Mouse (Mus musculus) midbrain, embryonic 12.5 days (tissue): Measurements from ENCODE around the gene Rasgef1b. TPM values are rescaled to one million over a fixed set of nuclear protein-coding genes. Genes with fewer than 3 reads are reported as not detected.

Source experiments
- ATAC-seq: fragments of 200-750 bp; cut with Nextera tagmentation; 2 replicates; pipeline ENCODE4 v1.8.0; 2017; ENCODE audit warnings: low read depth, moderate TSS enrichment, moderate library complexity; ENCODE audit not compliant: low FRiP score
- H3K27ac ChIP-seq: fragments of 300-500 bp; sonication (generic); replicated peaks from 2 replicates; pipeline ENCODE4 v1.5.1; 2016; ENCODE audit warnings: mild to moderate bottlenecking
- H3K27me3 ChIP-seq: fragments of 300-500 bp; sonication (generic); 2 replicates; pipeline ENCODE4 v1.6.1; 2016; ENCODE audit warnings: mild to moderate bottlenecking
- H3K36me3 ChIP-seq: fragments of 300-500 bp; sonication (generic); 2 replicates; pipeline ENCODE4 v1.6.1; 2016
- H3K4me1 ChIP-seq: fragments of 300-500 bp; sonication (generic); 2 replicates; pipeline ENCODE4 v1.6.1; 2016
- H3K4me2 ChIP-seq: fragments of 300-500 bp; sonication (generic); replicated peaks from 2 replicates; pipeline ENCODE4 v1.6.1; 2016; ENCODE audit warnings: mild to moderate bottlenecking, moderate library complexity
- H3K4me3 ChIP-seq: fragments of 300-500 bp; sonication (generic); 2 replicates; pipeline ENCODE4 v1.5.1; 2016; ENCODE audit warnings: mild to moderate bottlenecking
- H3K9ac ChIP-seq: fragments of 300-500 bp; sonication (generic); replicated peaks from 2 replicates; pipeline ENCODE4 v1.6.1; 2016; ENCODE audit warnings: mild to moderate bottlenecking, moderate library complexity
- H3K9me3 ChIP-seq: fragments of 300-500 bp; sonication (generic); 2 replicates; pipeline ENCODE4 v1.6.1; 2016; ENCODE audit warnings: mild to moderate bottlenecking
- WGBS: fragments of 180-500 bp; shearing (Covaris S2); methylation state at CpG from one replicate; pipeline ENCODE4 v1.1.7; 2016; 5-methylcytosine and 5-hydroxymethylcytosine counted together
- polyA plus RNA-seq: library from polyadenylated mRNA; unstranded; fragments of >200 nt; fragmentation: Nextera tagmentation; extraction: Ambion mirVana; gene quantifications from 2 replicates; pipeline ENCODE4 v1.2.1, GENCODE M21; 2016

Rasgef1b gene
- polyA plus RNA-seq, 1 experiment from 2014 or later, result 41.9 TPM

- peak; percentile 54; the same call in 1 of the 2 replicates for ATAC-seq
- H3K4me3 ChIP-seq, result no peak overlapping the region
- H3K4me2 ChIP-seq, result no peak overlapping the region
- peaks cover 17% of the 10 kb centered on the region for H3K27me3 ChIP-seq
- WGBS, result 12% methylated on average over 10 of the region's 10 CpGs
- H3K4me1 ChIP-seq, result peaks cover 27% of the 10 kb centered on the region
- H3K36me3 ChIP-seq, result no peaks in the 10 kb centered on the region
- H3K27ac ChIP-seq, result peak overlapping the region; percentile 20; the same call in 1 of the 2 replicates
- H3K9ac ChIP-seq, result no peak overlapping the region
- no peaks in the 10 kb centered on the region for H3K9me3 ChIP-seq
Observed at GRCm38 (mm10) chr5:99737937-99738727, 9.3 kb upstream of the Rasgef1b start.

- Histone ChIP-seq H3K36me3 (no peaks in the 10 kb centered on the region), H3K4me3 (no peak overlapping the region), H3K27me3 (peaks cover 66% of the 10 kb centered on the region), H3K9ac (no peak overlapping the region), H3K4me2 (no peak overlapping the region), H3K9me3 (no peaks in the 10 kb centered on the region), H3K4me1 (peaks cover 11% of the 10 kb centered on the region; the same call in 1 of the 2 replicates), H3K27ac (no peak overlapping the region)
- WGBS, result 70% methylated on average over 1 of the region's 1 CpGs
- no peak for ATAC-seq
Observed at GRCm38 (mm10) chr5:99729931-99730330, 1.1 kb upstream of the Rasgef1b start.

GRCm38 (mm10) chr5:99729361-99729882 lies 557 bp upstream of the Rasgef1b start:
- Histone ChIP-seq H3K27me3 (peaks cover 71% of the 10 kb centered on the region), H3K27ac (no peak overlapping the region)

GRCm38 (mm10) chr5:99728027-99728451 lies 826 bp downstream of the Rasgef1b start:
- 0 out of 2 replicates have a peak, but pooled peaks have one; percentile 5 for ATAC-seq
- no peak overlapping the region for H3K27ac ChIP-seq
- 1% methylated on average over 15 of the region's 15 CpGs for WGBS
- H3K4me2 ChIP-seq, result peak overlapping the region; percentile 99
- H3K4me1 ChIP-seq, result peaks cover 11% of the 10 kb centered on the region; the same call in 1 of the 2 replicates
- H3K9me3 ChIP-seq, result no peaks in the 10 kb centered on the region
- H3K36me3 ChIP-seq, result no peaks in the 10 kb centered on the region
- peak overlapping the region; percentile 72; the same call in 1 of the 2 replicates for H3K9ac ChIP-seq
- peaks cover 64% of the 10 kb centered on the region for H3K27me3 ChIP-seq
- H3K4me3 ChIP-seq, result peak overlapping the region; percentile 65

More at GRCm38 (mm10) chr5:99729361-99729882, 557 bp upstream of the Rasgef1b start:
- H3K4me2 ChIP-seq, result peak overlapping the region; percentile 99
- H3K36me3 ChIP-seq, result no peaks in the 10 kb centered on the region
- ATAC-seq, result peak; percentile 73
- H3K4me1 ChIP-seq, result peaks cover 11% of the 10 kb centered on the region; the same call in 1 of the 2 replicates
- WGBS, result 2% methylated on average over 18 of the region's 18 CpGs
- H3K4me3 ChIP-seq, result peak overlapping the region; percentile 65
- H3K9ac ChIP-seq, result peak overlapping the region; percentile 72
- no peaks in the 10 kb centered on the region for H3K9me3 ChIP-seq

- Histone ChIP-seq H3K4me3 (no peak overlapping the region), H3K9ac (no peak overlapping the region), H3K27ac (no peak overlapping the region), H3K9me3 (no peaks in the 10 kb centered on the region), H3K36me3 (no peaks in the 10 kb centered on the region), H3K4me1 (peaks cover 5% of the 10 kb centered on the region; the same call in 1 of the 2 replicates), H3K27me3 (peaks cover 44% of the 10 kb centered on the region), H3K4me2 (no peak overlapping the region)
- ATAC-seq, result no peak
- 88% methylated on average over 6 of the region's 6 CpGs for WGBS
Observed at GRCm38 (mm10) chr5:99723941-99724340, 4.9 kb downstream of the Rasgef1b start.

GRCm38 (mm10) chr5:99722310-99722709 lies 6.6 kb downstream of the Rasgef1b start:
- 96% methylated on average over 2 of the region's 2 CpGs for WGBS
- Histone ChIP-seq H3K4me3 (no peak overlapping the region), H3K36me3 (no peaks in the 10 kb centered on the region), H3K4me2 (no peak overlapping the region), H3K27me3 (peaks cover 31% of the 10 kb centered on the region), H3K4me1 (no peaks in the 10 kb centered on the region), H3K9ac (no peak overlapping the region), H3K9me3 (no peaks in the 10 kb centered on the region), H3K27ac (no peak overlapping the region)
- ATAC-seq, result no peak

GRCm38 (mm10) chr5:99720554-99720953 lies 8.3 kb downstream of the Rasgef1b start:
- no peak overlapping the region for H3K27ac ChIP-seq
- peaks cover 20% of the 10 kb centered on the region for H3K27me3 ChIP-seq
- no peak overlapping the region for H3K9ac ChIP-seq
- no peaks in the 10 kb centered on the region for H3K36me3 ChIP-seq
- no peak overlapping the region for H3K4me2 ChIP-seq
- H3K9me3 ChIP-seq, result no peaks in the 10 kb centered on the region
- 37% methylated on average over 2 of the region's 2 CpGs for WGBS
- no peak overlapping the region for H3K4me3 ChIP-seq
- H3K4me1 ChIP-seq, result 0 out of 2 replicates have a peak, but pooled peaks cover under 1% of the 10 kb centered on the region
- no peak for ATAC-seq

DNA sequence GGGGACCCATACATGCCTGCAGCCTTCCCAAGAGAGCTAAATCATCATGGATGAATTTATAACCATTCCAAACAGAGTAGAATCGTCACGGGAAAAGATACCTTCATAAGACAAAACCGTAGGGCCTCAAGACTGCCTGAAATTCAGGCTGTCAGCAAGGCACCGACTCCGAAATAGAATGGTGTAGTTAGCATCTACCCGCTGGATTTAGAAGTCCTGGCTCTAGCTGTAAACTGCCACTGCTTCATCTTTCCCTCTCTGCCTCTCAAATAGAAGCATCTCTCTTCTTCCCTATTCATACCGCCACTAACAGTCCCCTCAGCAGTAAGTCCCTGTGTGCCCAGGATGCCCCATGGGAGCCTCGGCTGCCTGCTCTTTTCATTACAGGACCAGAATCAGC lies 10.9 kb downstream of the Rasgef1b start:
- Histone ChIP-seq H3K9me3 (no peaks in the 10 kb centered on the region), H3K36me3 (no peaks in the 10 kb centered on the region), H3K27ac (no peak overlapping the region), H3K9ac (no peak overlapping the region), H3K27me3 (peaks cover 6% of the 10 kb centered on the region; the same call in 1 of the 2 replicates), H3K4me3 (no peak overlapping the region), H3K4me2 (no peak overlapping the region), H3K4me1 (0 out of 2 replicates have a peak, but pooled peaks cover 5% of the 10 kb centered on the region)
- 72% methylated on average over 8 of the region's 8 CpGs for WGBS
- no peak for ATAC-seq

DNA sequence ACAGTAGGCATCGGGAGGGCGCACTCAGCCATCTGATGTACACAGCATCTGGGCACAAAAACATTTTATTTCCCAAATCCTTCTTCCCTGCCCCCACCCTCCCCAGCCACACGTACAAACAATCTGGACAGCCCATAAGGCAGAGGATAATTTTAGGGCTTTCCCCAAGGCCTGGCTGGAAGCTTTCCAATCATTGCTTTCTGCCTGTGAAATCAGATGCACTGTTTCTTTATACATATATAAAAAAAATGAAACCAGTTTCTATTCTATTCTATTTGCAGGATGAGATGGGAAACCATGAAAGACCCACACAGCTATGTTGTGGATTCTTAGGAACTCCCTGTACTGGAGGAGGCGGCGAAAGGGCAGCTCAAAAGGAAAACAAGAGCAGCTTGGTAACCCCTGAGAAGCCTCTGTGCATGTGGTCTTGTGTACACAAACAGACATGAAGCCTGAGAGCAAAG lies 13.6 kb downstream of the Rasgef1b start:
- 0 out of 2 replicates have a peak, but pooled peaks cover 10% of the 10 kb centered on the region for H3K4me1 ChIP-seq
- 56% methylated on average over 5 of the region's 5 CpGs for WGBS
- no peak overlapping the region for H3K4me2 ChIP-seq
- H3K36me3 ChIP-seq, result no peaks in the 10 kb centered on the region
- H3K9ac ChIP-seq, result no peak overlapping the region
- ATAC-seq, result no peak
- peaks cover 4% of the 10 kb centered on the region; the same call in 1 of the 2 replicates for H3K27me3 ChIP-seq
- H3K4me3 ChIP-seq, result no peak overlapping the region
- 0 out of 2 replicates have a peak overlapping the region, but pooled peaks have one; percentile 2 for H3K27ac ChIP-seq
- no peaks in the 10 kb centered on the region for H3K9me3 ChIP-seq

- Histone ChIP-seq H3K9ac (no peak overlapping the region), H3K9me3 (no peaks in the 10 kb centered on the region), H3K4me3 (no peak overlapping the region), H3K27ac (no peak overlapping the region), H3K4me2 (no peak overlapping the region), H3K4me1 (0 out of 2 replicates have a peak, but pooled peaks cover 10% of the 10 kb centered on the region), H3K36me3 (no peaks in the 10 kb centered on the region), H3K27me3 (no peaks in the 10 kb centered on the region; the same call in 1 of the 2 replicates)
- WGBS, result 85% methylated on average over 2 of the region's 2 CpGs
- no peak for ATAC-seq
Observed at GRCm38 (mm10) chr5:99711947-99712346, 16.9 kb downstream of the Rasgef1b start.

DNA sequence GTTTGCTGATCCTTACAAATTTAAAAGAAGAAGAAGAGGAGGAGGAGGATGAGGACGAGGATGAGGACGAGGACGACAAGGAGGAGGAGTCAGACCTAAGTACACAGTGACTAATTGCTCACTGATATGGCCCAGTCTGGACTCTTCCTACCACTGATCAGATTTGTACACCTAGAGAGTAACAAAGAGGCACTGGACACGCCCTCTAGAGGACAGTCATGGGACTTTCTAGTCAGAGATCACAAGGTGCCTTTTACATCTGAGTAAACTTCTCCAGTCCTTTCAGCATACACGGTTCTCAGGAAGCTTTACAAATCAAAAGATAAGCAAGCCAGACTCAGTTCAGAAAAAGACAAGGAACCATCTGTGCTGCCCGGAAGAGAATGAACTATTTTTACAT lies 20.2 kb downstream of the Rasgef1b start:
- Histone ChIP-seq H3K9ac (no peak overlapping the region), H3K27me3 (no peaks in the 10 kb centered on the region; the same call in 1 of the 2 replicates), H3K4me3 (no peak overlapping the region), H3K27ac (no peak overlapping the region), H3K4me2 (no peak overlapping the region), H3K36me3 (no peaks in the 10 kb centered on the region), H3K9me3 (no peaks in the 10 kb centered on the region), H3K4me1 (0 out of 2 replicates have a peak, but pooled peaks cover 5% of the 10 kb centered on the region)
- ATAC-seq, result no peak
- WGBS, result 44% methylated on average over 6 of the region's 6 CpGs

DNA sequence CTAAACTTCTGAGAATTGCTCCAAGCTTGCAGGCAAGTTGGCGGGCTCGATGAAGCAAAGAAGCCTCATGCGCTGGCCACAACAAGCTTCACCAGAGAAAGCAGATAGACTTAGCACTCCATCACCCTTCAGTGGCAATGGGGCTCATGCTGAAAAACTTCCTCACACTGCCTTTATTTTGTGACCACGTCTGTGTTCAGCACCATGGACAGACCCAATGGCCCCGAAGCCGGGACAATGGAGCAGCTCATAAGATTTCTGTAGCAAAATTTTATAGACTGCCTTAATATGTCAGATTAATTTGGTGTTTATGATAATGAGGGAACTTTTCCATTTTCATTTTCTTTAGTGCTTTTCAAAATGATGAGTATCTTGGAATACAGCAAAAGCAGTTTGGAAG lies 21.6 kb downstream of the Rasgef1b start:
- 37% methylated on average over 6 of the region's 6 CpGs for WGBS
- ATAC-seq, result no peak
- Histone ChIP-seq H3K27me3 (no peaks in the 10 kb centered on the region; the same call in 1 of the 2 replicates), H3K9me3 (no peaks in the 10 kb centered on the region), H3K4me2 (no peak overlapping the region), H3K4me3 (no peak overlapping the region), H3K36me3 (no peaks in the 10 kb centered on the region), H3K9ac (no peak overlapping the region), H3K27ac (no peak overlapping the region), H3K4me1 (0 out of 2 replicates have a peak, but pooled peaks cover 5% of the 10 kb centered on the region)
